Mouse (Mus musculus) erythroblast, adult 5-6 weeks (primary cell): ENCODE measurements around the gene Gfy. TPM values are rescaled to one million over a fixed set of nuclear protein-coding genes. Genes with fewer than 3 reads are reported as not detected.
A peak's percentile ranks its signal among the peaks of the same experiment; 100 is the strongest.
"Not testable (repeated sequence)": the region's sequence is repeated elsewhere in the genome, so short reads cannot be mapped to it uniquely, and the experiment has no call there.

ENCODE experiments used
- ATAC-seq: replicated peaks from 2 replicates; pipeline ENCODE4 v1.8.0; 2016; ENCODE audit warnings: moderate number of reproducible peaks, mild to moderate bottlenecking, moderate TSS enrichment, inconsistent platforms; ENCODE audit not compliant: poor library complexity, low FRiP score, severe bottlenecking
- total RNA-seq, 2 experiments: library from RNA; stranded (forward) in 1 of 2; stranded (reverse) in 1 of 2; fragments of 150-400 nt in 1 of 2; fragments of 200-764, 138-1000 nt in 1 of 2; gene quantifications; 2 replicates each; pipeline versions ENCODE4 v1.2.3 to v1.2.4; 2015 to 2017; ENCODE audit warnings: low replicate concordance in 2 of 2

The Gfy gene
- total RNA-seq, 2 experiments from 2014 or later = not detected

DNA sequence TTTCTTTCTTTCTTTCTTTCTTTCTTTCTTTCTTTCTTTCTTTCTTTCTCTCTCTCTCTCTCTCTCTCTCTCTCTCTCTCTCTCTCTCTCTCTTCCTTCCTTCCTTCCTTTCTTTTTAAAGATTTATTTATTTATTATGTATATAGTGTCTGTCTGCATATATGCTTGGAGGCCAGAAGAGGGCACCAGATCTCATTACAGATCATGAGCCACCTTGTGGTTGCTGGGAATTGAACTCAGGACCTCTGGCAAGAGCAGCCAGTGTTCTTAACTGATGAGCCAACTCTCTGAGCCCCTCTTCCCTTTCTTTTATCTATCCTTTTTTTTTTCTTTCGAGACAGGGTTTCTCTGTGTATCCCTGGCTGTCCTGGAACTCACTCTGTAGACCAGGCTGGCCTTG, 5.6 kb downstream of the Gfy start:
- not testable (repeated sequence) for ATAC-seq

DNA sequence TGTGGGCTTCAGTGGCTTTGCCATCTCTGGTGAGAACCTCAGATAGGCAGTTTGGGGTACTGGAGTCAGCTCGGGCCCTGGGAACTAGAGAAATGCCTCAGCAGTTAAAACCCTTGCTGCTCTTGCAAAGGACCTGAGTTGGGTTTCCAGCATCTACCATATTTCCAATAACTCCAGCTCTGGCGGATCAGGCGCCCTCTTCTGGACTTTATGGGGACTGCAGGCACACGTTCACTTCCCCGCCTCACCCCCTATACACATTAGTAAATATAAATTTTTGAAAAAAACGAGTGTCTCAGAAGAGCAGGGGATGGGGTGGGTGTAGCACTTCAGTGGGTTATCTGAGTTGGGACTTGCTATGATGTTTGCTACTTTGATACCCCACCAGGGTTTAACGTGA, 6.4 kb downstream of the Gfy start:
- ATAC-seq = 0 out of 2 replicates have a peak, but pooled peaks have one; percentile 52

DNA sequence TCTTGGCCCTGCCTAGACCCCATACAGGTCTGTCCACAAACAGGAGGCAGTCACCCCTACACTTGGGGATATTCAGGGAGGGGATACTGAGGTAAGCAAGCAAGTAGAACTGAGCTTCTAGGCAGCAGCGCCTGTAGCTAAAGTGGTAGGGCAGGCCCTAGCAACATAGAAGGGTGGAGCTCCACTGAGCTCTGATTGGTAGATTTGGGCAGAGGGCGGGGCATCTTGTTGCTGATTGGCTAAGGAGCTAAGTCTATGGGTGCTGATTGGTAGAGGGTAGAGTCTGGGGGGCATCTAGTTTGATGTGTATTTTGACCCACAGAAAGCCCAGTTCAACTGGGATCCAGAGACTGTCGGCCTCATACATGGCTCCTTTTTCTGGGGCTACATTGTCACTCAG, 9.9 kb downstream of the Gfy start:
- 0 out of 2 replicates have a peak, but pooled peaks have one; percentile 38 for ATAC-seq

DNA sequence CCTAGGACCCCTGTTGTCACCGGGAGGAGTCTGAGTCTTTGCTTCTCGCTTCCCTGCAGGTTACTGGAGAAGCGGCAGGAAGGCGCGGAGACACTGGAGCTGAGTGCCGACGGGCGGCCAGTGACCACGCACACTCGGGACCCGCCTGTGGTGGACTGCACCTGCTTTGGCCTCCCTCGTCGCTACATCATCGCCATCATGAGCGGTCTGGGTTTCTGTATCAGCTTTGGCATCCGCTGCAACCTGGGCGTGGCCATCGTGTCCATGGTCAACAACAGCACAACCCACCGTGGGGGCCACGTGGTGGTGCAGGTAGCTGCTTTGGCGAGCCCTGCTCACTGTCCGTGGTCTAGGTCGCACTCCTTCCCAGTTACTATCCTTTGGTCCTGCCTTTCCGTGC, 10.7 kb downstream of the Gfy start:
- no peak for ATAC-seq

DNA sequence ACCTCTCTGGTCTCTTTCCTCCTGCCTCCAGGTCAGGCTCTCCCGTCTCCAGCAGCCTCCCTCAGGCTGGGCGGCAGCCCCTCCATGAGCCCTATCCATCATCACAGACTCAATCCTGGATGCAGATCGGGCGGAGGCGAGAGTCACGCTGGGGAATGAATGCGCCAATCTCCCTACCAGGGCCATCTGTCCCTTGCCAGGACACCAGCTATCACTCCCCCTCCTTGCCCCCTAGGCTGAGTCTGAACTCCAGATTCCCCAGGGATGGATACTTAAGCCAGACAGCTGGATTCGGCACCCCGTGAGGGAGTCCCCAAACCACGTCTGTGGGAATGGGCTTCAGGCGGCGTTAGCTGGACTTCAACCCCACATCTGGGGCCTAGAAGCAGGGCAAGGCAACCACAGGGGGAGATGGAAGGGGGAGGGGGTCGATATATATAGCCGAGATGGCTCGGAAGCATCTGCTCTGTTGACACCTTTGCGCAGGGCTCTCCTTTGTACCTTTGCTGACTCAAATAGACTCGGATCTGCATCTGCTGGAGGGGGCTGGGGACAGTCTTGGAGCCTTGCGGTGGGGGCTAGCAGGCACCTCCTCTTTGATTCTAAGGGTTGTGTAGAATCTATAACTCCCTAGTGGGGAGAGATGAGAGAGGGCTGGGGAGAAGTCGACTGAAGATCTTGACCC, 11.5 kb downstream of the Gfy start:
- ATAC-seq = no peak

DNA sequence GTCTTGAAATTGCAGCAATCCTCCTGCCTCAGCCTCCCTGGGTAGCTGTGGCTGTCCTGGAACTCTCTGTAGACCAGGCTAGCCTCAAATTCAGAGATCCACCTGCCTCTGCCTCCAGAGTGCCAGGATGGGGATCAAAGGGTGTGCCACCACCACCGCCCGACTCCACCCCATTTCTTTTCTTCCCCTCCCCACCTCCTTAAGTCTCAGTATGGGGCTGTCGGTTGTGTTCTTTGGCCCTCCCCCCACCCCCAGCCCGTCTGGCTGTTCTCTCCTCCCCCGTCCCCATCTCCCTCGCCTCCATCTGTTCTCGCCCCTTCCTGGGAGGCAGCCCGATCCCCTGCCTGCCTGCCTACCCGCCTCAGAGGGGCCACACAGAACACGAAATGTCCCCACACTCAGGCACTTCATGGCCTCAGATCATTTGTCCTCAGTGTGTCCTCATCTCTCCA, 12.4 kb downstream of the Gfy start:
- no peak for ATAC-seq

DNA sequence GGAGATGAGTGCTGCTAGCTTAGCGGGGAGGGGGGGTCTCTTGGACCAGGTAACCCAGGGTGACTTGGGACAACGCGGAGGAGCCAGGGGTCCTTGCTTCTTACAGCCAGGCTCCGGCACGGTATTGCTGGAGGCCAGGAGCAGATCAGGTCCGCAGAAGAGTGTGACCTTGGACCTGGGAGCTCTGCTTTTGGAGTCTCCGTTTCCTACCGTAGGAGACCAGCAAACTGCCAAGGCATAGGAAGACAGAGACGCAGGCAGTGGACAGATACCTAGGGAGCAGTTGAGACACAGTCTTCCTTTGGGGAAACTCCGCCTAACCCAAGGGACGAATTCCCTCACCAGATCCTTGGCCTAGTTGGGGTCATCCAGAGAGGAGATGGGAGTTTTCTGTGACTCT, 13.7 kb downstream of the Gfy start:
- no peak for ATAC-seq

DNA sequence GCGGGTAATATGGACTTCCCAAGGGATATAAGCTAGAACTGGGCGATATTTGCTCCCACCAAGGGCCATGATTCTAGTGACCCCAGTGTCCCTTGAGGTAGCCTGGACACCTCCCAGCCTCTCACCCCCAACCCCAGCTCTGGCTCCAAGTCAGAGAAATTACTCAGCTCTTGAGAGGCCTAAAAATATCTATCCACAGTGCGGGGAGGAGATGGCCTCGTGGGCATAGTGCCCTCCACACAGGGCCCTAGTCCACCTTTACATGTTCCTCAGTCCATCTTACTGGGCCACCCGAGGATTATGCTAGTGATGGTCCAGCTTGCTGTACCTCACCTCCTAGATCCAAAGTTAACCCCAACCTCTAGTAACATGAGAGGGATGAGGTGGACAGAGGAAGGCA, 14.5 kb downstream of the Gfy start:
- no peak for ATAC-seq

DNA sequence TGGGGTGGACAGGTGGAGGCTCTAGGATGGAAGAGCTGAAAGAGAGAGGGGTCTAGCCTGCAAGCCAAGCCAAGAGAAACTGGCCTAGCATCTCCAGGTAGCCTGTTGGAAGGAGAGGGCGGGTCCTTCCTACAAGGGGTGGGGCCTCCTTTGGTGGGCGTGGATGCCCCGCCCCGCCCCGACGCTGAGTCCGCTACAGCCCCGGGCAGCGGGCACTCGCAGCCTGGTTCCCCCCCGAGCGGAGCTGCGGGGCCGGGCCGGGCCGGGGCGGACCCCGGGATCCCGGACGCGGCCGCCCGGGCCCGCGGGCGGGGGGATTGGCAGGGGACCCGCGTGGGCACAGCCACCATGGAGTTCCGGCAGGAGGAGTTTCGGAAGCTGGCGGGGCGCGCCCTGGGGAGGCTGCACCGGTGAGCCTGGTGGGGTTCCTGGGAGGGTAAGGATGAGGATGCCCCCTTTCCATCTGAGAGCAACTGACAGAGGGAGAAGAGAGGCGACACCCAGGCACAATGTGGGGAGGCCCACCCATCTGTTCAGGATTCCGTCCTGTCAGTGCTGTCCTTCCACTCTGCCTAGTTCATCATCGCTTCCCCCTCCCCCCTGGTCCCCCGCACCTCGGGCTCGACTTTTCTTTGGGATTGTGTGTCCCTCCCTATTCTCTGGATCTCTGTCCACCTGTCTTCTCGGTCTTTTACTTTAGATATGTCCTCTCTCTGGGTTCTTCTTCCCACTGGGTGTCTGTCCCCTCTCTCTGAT, 15.5 kb downstream of the Gfy start, which contains the start of gene Slc17a7:
Gene Slc17a7 (plus strand): TSS at position 215 of the 756 bp plus-strand sequence.
- 0 out of 2 replicates have a peak, but pooled peaks have one; percentile 50 for ATAC-seq

DNA sequence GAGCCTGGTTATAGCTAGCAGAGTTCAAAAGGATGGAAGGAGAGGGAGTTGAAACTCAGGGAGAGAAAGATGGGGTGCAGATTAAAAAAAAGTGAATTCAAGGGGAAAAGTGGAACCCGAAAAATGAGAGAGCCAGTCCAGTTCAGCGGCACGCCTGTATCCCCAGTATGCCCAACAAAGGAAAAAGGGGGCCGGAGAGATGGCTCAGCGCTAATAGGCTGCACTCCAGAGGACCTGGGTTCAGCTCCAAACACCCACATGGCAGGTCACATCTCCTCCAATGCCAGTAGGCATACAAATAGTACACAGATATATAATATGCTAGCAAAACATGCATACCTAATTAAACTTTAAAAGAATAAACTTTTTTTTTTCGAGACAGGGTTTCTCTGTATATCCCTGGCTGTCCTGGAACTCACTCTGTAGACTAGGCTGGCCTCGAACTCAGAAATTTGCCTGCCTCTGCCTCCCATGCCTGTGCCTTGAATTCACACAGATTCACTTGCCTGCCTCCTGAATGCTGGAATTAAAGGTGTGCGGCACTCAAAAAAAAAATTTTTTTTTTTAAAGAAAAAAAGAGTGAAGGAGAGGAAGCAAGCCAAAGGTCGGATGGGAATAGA, 16.3 kb downstream of the Gfy start:
- no peak for ATAC-seq

DNA sequence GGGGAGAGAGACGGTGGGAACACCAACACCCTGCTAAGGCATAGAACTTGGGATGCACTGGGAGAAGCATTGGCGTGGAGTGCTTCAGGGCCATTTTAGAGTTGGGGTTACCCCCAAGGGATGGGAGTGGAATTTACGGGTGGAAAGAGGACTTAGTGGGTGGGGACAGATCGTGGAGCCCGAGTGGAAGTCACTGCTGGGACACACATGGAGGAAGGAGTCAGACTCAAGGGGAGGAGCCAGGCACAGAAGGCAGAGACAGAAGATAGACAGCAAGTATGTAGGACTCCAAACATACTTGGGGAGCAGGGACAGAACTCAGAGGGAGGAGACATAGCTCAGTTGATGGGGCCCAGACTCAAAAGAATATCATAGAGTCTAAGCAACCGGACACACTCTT, 16.8 kb downstream of the Gfy start:
- no peak for ATAC-seq

DNA sequence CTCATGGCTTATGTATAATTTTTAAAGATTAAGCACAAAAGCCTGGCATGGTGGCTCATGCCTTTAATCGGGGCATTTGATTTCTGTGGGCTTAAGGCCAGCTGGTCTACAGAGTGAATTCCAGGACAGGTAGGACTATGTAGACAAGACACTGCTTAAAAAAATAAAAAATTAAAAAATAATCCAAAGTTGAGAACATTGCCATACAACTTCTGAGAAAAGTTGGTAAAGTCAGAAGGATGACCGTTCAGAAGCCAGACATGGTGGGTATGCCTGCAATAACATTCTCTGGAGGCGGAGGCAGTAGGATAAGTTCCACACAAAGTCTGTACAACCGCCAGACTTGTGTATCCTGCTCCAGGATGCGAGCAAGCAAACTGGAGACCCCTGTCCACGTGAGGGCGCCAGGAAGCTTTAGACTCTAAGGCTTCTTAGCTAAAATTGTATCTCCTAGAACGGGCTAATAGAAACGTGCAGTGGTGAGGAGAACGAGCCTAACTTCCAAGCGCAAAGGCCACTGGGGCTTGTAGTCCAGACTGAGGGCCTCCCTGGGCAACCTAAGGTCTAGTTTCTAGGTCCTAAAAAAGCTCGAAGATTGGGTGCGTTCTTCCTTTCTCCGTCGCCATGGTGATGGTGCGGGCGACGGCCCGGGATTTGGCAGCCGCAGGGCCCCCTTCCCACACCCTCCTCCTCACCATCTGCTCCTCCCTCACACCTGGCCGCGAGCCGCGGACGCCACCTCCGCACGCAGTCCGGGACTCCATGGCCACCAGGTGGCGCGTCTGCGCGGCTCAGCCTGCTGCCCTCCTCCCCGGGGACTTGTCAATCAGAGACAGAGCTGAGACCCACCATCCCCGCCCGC, 17.5 kb downstream of the Gfy start:
- peak; percentile 84 for ATAC-seq

DNA sequence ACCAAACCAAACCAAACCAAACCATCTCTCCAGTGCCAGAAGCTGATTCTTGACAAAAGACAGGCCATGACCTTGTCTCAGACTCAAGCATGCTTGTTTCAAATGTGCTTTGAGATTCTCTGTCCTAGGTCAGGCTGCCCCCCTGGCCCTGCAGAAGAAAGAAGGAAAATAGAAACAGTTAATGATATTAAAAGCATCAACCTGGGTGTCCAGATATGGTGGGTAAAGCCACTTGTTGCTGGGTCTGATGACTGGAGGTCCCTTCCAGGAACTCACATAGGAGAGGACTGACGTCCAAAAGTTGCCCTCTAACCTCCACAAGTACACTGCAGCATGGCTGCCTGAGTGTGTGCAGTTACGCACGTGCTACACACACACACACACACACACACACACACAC, 18.5 kb downstream of the Gfy start:
- no peak for ATAC-seq

DNA sequence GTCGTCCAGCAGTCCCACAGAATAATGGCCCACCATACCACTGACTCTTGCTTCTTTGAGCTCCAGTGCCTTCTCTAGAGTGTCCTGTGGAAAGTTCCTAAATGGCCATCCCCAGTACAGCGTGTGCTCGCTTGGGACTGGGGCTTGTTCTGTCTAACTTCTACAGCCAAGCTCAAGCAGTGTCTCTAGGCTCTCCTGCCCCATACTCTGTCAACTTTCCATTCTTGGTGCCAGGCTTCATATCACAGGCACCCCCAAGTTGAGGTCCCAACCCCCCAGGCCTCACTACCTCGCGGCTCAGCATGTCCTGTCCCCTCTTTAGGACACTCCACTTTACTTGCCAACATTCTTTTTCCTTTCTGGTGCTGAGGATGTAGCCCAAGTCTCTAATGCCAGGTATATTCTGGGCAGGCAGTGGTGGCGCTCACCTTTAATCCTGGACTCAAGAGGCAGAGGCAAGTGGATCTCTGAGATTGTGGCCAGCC, 19.0 kb downstream of the Gfy start:
- no peak for ATAC-seq

DNA sequence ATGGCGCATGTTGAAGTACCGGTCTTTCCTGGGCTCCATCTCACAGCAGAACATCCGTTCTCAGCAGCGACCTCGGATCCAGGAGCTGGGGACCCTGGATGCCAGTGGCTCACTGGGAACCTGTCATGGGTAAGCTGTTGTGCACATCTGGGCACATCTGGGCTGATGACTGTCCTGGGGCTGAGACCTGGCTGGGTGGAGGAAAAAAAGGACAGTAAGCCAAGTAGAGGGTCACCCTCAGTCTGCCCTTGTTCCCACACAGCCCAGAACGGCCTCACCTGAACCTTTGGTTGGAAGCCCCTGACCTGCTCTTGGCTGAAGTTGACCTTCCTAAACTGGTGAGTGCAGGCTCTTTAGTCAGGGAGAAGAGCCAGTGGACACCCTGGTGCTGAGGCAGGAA, 20.4 kb downstream of the Gfy start:
- ATAC-seq = no peak

DNA sequence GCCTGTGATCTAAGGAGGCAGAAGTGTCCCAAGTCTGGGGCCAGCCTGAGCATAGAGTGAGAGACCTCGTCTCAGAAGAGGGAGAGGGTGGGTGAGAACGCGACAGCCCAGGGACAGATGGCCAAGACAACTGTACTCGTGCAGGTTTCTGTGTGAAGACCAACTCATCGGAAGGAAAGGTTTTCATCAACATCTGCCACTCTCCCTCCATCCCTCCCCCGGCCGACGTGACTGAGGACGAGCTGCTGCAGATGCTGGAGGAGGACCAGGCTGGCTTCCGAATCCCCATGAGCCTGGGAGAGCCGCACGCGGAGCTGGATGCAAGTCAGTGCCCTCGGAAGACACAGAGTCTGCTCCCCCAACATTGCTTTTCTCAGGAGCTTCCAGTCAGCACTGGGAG, 21.9 kb downstream of the Gfy start:
- ATAC-seq = no peak

DNA sequence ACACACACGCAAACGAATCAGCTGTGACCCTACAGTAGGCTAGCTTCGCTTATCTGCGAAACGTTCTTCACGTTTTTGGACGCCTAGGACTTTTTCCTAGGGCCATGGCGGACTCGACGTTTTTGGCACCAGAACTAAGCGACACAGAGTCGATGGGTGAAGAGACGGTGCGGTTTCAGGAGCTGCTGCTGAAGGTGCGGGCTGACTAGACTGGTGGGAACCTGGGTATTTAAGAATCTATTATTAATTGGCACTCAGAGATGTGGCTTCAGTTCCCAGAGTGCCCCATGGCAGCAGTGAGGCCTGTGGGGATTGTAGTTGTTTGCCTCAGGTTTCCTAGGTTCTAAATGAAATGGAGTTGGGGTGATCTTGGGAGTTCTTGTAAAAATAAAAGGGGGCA, 23.2 kb downstream of the Gfy start:
- ATAC-seq = no peak

DNA sequence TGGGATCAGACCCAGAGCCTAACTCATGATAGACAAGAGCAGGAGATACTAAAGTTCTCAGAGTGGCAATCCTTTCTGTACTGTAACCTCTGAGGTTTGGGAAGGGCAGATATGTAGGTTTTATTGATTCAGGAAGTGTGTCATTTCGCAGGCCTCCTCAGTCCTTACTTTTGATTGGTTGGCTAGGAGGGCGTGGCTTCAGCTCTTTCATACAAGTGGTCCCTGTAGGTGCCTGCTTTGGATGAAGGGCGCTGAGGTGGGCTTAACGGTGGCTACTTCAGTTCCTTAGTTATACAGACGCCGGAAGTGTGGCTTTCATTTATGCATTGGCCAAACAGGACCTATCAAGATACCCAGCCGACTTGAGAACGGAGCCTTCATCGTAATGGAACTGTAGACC, 23.8 kb downstream of the Gfy start:
- ATAC-seq = no peak

DNA sequence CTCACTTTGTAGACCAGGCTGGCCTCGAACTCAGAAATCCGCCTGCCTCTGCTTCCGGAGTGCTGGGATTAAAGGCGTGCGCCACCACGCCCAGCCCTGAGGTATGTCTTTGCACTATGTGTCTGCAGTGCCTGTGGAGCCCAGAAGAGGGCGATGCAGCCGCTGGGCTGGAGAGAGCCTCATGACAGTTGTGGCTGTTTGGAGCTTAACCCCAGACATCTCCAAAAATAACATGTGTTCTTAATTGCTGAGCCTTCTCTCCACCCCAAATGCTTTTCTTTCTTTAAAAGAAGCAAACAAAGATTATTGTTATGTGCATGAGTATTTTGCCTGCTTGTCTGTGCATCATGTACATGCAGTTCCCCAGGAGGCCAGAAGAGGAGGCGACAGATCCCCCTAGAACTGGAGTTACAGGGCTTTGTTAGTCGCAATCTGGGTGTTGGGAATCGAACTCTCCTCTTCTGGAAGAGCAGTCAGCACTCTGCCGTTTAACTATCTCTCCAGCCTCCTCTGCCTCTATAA, 24.3 kb downstream of the Gfy start:
- no peak for ATAC-seq
